Mouse (Mus musculus): Measurements from ENCODE around the gene Rce1.

Gene Rce1

DNA sequence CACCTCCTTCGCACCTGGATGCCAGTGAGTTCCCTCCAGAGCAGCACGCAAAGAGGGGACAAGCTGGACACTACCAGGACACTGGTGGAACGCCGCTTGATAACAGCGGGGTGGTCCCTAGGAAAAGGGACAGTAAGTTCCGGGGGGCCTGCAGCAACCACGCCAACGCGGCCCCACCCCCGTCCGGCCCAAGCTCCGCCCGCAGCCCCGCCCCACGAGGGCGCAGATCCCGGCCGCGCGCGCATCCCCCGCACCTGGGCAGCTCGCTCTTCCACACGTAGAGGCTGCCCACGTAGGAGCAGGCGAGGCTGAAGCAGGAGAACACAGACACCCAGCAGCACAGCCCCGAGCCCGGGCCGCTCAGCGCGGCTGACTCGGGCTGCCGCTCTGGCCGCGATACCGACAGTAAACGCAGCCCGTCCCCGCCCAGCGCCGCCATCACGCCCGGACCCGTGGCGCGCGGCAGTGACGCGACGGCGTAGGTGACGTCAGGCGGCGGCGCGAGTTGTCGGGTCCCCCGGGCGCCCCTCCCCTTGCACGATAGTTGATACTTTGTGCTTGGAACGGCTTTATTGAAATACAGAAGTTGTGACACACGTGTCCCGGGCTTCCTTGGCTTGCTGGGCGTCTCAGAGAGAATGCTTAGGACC is at the start of gene Rce1:
Rce1 (minus strand) TSS at position 463 of the 650 bp plus-strand sequence.
- in situ Hi-C loops (cut with MboI; ENCODE audit: low sequenced_read_pairs): no loop called here

DNA sequence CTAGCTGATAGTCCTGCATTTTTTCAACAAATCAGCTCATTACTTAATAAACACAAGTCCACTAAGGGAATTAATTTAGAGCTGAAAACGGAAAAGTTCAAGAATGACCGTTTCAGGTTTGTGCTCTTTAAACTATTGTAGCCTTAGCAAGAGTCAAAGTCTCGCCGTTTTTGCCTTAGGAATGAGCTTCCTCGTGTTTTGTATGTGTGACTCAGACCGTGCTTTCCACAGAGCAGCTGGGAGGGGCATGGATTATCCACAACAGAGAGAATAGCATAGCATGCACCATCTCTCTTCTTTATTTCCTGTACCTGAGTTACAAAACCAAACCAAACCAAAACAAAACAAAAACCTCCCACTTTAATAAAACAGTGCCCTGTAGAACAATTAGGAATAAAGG is 47.0 kb upstream of the Rce1 start:
- in situ Hi-C loops (cut with MboI; ENCODE audit: low sequenced_read_pairs): no loop called here

DNA sequence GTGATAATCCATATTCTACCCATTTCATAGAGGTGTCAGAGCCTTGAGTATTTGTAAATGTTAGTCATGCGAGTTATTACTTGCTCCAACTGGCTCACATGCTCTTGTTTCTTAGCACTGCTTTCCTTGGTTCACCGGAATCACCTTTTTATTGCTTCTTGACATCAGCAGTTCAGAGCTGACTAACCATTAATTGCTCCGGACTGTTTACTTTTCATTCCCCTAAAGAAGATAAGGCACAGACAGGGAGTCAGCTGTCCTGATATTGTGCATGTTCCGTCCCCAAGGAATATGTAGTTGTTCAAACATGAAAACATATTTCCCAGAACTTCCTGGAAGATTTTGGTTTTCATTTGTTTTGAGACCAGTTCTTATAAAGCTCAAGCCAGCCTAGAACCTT is 45.3 kb upstream of the Rce1 start:
- in situ Hi-C loops (cut with MboI; ENCODE audit: low sequenced_read_pairs): no loop called here

- in situ Hi-C loops (cut with MboI; ENCODE audit: low sequenced_read_pairs): no loop called here
These were observed 41.4 kb upstream of the Rce1 start for GRCm38 (mm10) chr19:4666815-4667214.

DNA sequence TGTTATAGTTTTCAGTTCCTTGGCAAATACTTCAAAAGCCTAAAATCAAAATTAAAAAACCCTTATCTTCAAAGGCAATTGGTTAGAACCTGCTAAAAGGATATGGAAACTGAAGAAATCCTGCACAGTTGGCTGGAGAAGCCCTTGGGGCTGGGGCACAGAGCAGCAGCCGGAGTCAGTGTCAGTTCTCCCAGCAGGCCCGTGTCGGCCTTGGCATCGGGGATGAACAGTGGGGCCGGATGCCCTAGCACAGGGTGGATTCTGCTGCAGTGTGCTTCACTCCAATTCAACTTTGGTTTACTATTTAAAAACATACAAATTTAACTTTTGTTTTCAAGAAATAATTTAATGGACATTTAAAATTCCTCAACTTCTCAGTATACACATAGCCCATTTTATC is 32.7 kb upstream of the Rce1 start:
- in situ Hi-C loops (cut with MboI; ENCODE audit: low sequenced_read_pairs): no loop called here

DNA sequence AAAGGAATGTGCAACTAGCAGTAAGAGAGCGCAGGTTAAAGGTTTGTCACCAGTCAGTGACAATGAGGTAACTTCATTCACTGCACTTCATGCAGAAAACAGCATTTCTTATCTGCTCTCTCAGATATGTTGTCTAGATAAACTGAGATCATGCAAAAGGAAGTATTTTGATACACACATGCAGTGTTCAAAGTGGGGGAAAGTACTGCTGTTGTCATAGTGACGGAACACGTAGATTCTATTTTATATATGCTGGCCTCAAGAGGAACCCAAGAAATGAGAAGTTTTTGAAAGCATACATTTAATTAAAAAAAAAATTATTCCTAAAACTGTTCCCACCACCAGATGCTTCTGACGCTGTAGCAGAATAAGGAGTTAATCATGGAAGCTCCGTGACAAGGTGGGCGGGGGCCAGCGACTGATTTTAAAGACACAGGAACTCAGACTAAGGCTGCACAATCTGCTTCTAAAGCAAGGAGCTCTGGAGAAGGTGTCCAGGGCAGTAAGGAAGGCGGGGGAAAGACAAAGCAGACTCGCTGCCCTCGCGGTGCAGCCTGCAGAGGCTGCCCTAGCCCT is 21.6 kb upstream of the Rce1 start:
- in situ Hi-C loops (cut with MboI; ENCODE audit: low sequenced_read_pairs): no loop called here

- in situ Hi-C loops (cut with MboI; ENCODE audit: low sequenced_read_pairs): no loop called here
These were observed 18.8 kb upstream of the Rce1 start for GRCm38 (mm10) chr19:4644271-4644670.

- in situ Hi-C loops (cut with MboI; ENCODE audit: low sequenced_read_pairs): loop anchor here (10.0 kb wide), 1 partner anchor 109 kb away; no protein-coding TSS in a partner anchor
These were observed 10.5 kb upstream of the Rce1 start for GRCm38 (mm10) chr19:4635986-4636385.

- in situ Hi-C loops (cut with MboI; ENCODE audit: low sequenced_read_pairs): no loop called here
These were observed 3.4 kb upstream of the Rce1 start for GRCm38 (mm10) chr19:4628819-4629218.

DNA sequence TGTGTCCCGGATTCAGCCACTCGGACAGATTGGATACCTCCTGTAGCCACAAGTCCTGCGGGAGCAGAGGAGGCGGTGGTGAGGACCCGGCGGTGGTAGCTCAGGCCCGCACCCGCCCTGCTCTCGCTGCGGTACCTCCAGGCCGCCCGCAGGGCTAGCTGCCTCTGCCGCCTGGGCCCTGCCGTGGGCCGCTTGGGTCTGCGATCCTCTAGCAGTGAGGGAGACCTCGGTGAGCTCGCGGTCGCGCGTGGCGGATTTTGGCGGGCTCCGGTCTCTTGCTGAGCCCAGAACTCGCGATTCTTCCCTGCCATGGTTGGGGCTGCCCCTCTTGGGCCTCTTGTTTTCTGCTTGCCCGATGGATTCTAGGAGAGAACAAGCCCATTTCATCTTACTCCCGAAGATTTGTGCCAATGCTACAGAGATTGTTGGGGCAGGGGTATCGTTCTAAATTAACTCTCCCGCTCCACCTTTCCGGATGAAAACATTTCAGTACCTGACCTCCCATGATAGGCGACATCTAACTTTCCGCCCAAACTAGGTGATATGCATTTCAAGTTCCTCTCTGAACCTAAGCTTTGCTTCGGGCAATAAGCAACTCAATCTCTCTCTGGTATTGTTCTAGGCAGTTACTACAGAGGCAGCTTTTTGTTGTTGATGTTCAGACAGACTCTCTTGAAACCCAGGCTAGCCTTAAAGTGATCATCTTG is 541 bp upstream of the Rce1 start:
- in situ Hi-C loops (cut with MboI; ENCODE audit: low sequenced_read_pairs): no loop called here

- in situ Hi-C loops (cut with MboI; ENCODE audit: low sequenced_read_pairs): no loop called here
These were observed 849 bp downstream of the Rce1 start for GRCm38 (mm10) chr19:4624406-4625178.

DNA sequence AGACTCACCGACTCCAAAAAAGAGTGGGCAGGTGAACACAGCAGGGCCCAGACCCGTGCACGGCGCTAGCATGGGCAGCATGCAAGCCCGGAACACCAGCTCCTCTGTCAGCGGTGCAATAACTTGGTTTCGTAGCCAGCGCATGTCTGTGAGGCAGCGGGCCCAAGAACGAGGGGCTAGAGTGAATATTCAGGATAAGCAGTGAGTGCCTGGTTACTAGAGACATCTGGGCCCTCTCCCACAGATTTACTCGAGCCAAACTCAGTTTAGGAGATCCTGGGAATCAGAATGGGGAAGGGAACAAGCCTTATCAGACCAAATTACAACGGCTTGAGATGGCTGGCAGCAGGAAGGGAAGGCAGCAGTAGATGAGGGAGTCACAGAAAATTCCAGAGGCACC is 1.4 kb downstream of the Rce1 start:
- in situ Hi-C loops (cut with MboI; ENCODE audit: low sequenced_read_pairs): no loop called here

- in situ Hi-C loops (cut with MboI; ENCODE audit: low sequenced_read_pairs): no loop called here
These were observed 2.0 kb downstream of the Rce1 start for GRCm38 (mm10) chr19:4623419-4623818.

- in situ Hi-C loops (cut with MboI; ENCODE audit: low sequenced_read_pairs): no loop called here
These were observed 2.7 kb downstream of the Rce1 start for GRCm38 (mm10) chr19:4622780-4623179.

DNA sequence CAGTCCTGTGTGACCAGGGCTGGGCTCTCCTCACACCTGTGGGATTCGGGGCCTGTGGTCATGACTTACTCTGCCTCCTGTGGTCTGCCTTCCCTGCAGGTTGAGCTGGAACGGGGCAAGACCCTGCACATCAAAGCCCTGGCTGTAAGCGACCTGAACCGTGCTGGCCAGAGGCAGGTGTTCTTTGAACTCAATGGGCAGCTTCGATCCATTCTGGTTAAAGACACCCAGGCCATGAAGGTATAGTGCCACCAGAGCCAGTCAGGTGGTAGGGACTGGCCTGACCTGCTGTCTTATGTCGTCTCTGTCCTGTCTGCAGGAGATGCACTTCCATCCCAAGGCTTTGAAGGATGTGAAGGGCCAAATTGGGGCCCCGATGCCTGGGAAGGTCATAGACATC is 4.7 kb downstream of the Rce1 start:
- in situ Hi-C loops (cut with MboI; ENCODE audit: low sequenced_read_pairs): no loop called here

- in situ Hi-C loops (cut with MboI; ENCODE audit: low sequenced_read_pairs): no loop called here
These were observed 6.0 kb downstream of the Rce1 start for GRCm38 (mm10) chr19:4619461-4619860.

- in situ Hi-C loops (cut with MboI; ENCODE audit: low sequenced_read_pairs): no loop called here
These were observed 7.3 kb downstream of the Rce1 start for GRCm38 (mm10) chr19:4618183-4618582.

- in situ Hi-C loops (cut with MboI; ENCODE audit: low sequenced_read_pairs): no loop called here
These were observed 8.9 kb downstream of the Rce1 start for GRCm38 (mm10) chr19:4616546-4616945.

GRCm38 (mm10) chr19:4615151-4616093 is 10.0 kb downstream of the Rce1 start, which contains the start of gene Lrfn4:
TSS of gene Lrfn4 (minus strand) at chr19:4615667.
- in situ Hi-C loops (cut with MboI; ENCODE audit: low sequenced_read_pairs): no loop called here

Data from CH12F3 (cell line).